Mouse (Mus musculus) ES-Bruce4 (cell line): Measurements from ENCODE around the gene Tacr3.

ENCODE experiments used
- CTCF ChIP-seq: IDR thresholded peaks from one replicate; pipeline ENCODE4 v1.8.1; 2011; ENCODE audit warnings: low read depth, low read length
- EP300 ChIP-seq: IDR thresholded peaks from 2 replicates; pipeline ENCODE4 v1.6.1; 2011; ENCODE audit warnings: low read depth, low read length; ENCODE audit not compliant: insufficient read depth
- POLR2A ChIP-seq: IDR thresholded peaks from one replicate; pipeline ENCODE4 v1.8.1; 2011; ENCODE audit warnings: low read length; ENCODE audit not compliant: insufficient read depth

- TF ChIP-seq EP300 = no peak
- TF ChIP-seq CTCF = no peak
- no peak for TF ChIP-seq POLR2A
These were observed 150.1 kb downstream of the Tacr3 start for GRCm38 (mm10) chr3:134978902-134979301.
